Mouse (Mus musculus) heart, postnatal 0 days (tissue): ENCODE measurements around the gene Gal3st4. TPM values are rescaled to one million over a fixed set of nuclear protein-coding genes. Genes with fewer than 3 reads are reported as not detected.
A peak's percentile ranks its signal among the peaks of the same experiment; 100 is the strongest.

Experiments
- ATAC-seq: fragments of 200-750 bp; cut with Nextera tagmentation; 2 replicates; pipeline ENCODE4 v1.8.0; 2017; ENCODE audit warnings: low read depth, moderate number of reproducible peaks, moderate library complexity; ENCODE audit not compliant: insufficient read depth
- DNase-seq: peaks from one replicate; pipeline ENCODE4 v3.0.0-alpha.2; 2016; ENCODE audit warnings: low spot score
- H3K27ac ChIP-seq: fragments of 300-500 bp; sonication (generic); 2 replicates; pipeline ENCODE4 v1.5.1; 2014; ENCODE audit warnings: low read depth, mild to moderate bottlenecking
- H3K27me3 ChIP-seq: fragments of 300-500 bp; sonication (generic); 2 replicates; pipeline ENCODE4 v1.6.1; 2014; ENCODE audit warnings: low read length, mixed read lengths; ENCODE audit not compliant: control insufficient read depth, insufficient read depth
- H3K36me3 ChIP-seq: fragments of 300-500 bp; sonication (generic); replicated peaks from 2 replicates; pipeline ENCODE4 v1.6.1; 2014; ENCODE audit warnings: low read length, mixed read lengths; ENCODE audit not compliant: control insufficient read depth, insufficient read depth
- H3K4me1 ChIP-seq: fragments of 300-500 bp; sonication (generic); 2 replicates; pipeline ENCODE4 v1.6.1; 2014; ENCODE audit warnings: antibody characterized with exemption; ENCODE audit not compliant: control insufficient read depth, insufficient read depth
- H3K4me2 ChIP-seq: fragments of 300-500 bp; sonication (generic); 2 replicates; pipeline ENCODE4 v1.6.1; 2014; ENCODE audit warnings: low read depth, mild to moderate bottlenecking, low read length, moderate library complexity
- H3K4me3 ChIP-seq: fragments of 300-500 bp; sonication (generic); 2 replicates; pipeline ENCODE4 v1.5.1; 2014; ENCODE audit warnings: low read depth, low read length
- H3K9ac ChIP-seq: fragments of 300-500 bp; sonication (generic); replicated peaks from 2 replicates; pipeline ENCODE4 v1.6.1; 2014; ENCODE audit warnings: low read depth, low read length, mixed read lengths
- H3K9me3 ChIP-seq: fragments of 300-500 bp; sonication (generic); replicated peaks from 2 replicates; pipeline ENCODE4 v1.6.1; 2016; ENCODE audit warnings: low read length; ENCODE audit not compliant: control insufficient read depth
- CTCF ChIP-seq: IDR thresholded peaks from 2 replicates; pipeline ENCODE4 v1.5.1; 2016; ENCODE audit warnings: antibody characterized with exemption, control low read depth, low read depth
- EP300 ChIP-seq: IDR thresholded peaks from 2 replicates; pipeline ENCODE4 v1.6.1; 2016; ENCODE audit warnings: antibody characterized with exemption, low read depth
- WGBS: fragments of 180-500 bp; shearing (Covaris S2); extraction: QIAGEN DNeasy Blood & Tissue Kit; methylation state at CpG from one replicate; pipeline ENCODE4 v1.1.7; 2014; 5-methylcytosine and 5-hydroxymethylcytosine counted together
- polyA plus RNA-seq: library from polyadenylated mRNA; unstranded; fragments of >200 nt; fragmentation: Nextera tagmentation; extraction: Ambion mirVana; gene quantifications from 2 replicates; pipeline ENCODE4 v1.2.1, GENCODE M21; 2015
- total RNA-seq: library from RNA; depleted of rRNA; stranded (reverse); fragments of >200 nt; gene quantifications from 2 replicates; pipeline ENCODE4 v1.2.3, GENCODE M21; 2014; ENCODE audit warnings: low replicate concordance

The Gal3st4 gene
- total and polyA plus RNA-seq, 2 experiments from 2014 or later, result 0.60 TPM; not detected in 1

DNA sequence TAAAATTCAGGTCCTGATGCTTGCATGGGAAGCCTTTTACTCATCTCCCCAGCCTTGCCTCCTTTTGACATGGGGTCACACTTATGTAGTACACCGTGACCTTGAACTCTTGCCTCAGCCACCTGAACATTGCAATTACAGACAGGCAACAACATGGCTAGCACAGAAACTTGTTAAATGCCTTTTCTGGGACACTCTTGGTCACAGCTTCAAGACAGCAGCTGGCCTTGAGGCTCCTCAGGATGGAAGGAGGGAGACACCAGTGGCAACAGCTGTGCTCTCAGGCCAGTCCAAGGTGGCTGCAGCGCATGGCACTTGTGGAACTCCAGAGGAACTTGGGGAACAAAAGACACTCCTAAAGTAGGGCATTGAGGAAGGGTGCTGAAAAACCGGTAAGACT lies 5.5 kb downstream of the Gal3st4 start:
- 77% methylated on average over 3 of the region's 3 CpGs for WGBS
- ATAC-seq, result no peak
- TF ChIP-seq CTCF (no peak), EP300 (no peak)
- DNase-seq, result no peak
- no peak overlapping the region for H3K27ac ChIP-seq
- H3K27me3 ChIP-seq, result peaks cover 12% of the 10 kb centered on the region
- no peak overlapping the region for H3K9ac ChIP-seq
- H3K4me2 ChIP-seq, result no peak overlapping the region
- H3K9me3 ChIP-seq, result no peaks in the 10 kb centered on the region
- H3K4me1 ChIP-seq, result peaks cover 8% of the 10 kb centered on the region; the same call in 1 of the 2 replicates
- H3K36me3 ChIP-seq, result 0 out of 2 replicates have a peak, but pooled peaks cover 2% of the 10 kb centered on the region
- no peak overlapping the region for H3K4me3 ChIP-seq

DNA sequence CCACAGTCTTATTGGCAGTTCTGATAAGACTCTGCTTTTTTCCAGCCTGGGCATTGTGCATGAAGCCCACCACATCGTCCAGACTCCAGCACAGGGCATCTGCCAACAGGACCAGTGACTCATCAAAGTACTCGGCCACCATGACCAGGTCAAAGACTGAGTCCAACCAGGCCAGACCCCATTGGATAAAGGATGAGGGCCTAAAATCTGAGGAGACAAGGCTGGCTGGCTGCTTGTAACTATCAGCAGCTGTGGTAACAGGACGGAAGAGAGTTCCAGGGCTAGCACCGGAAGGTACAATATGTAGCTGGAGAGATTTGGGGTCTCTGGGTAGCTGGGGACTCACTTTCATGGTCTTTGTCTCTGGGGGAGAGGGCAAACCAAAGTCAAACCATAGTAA lies 6.9 kb downstream of the Gal3st4 start:
- DNase-seq (no peak), ATAC-seq (no peak)
- TF ChIP-seq EP300 (no peak), CTCF (no peak)
- WGBS, result 86% methylated on average over 4 of the region's 4 CpGs
- H3K4me2 ChIP-seq, result no peak overlapping the region
- H3K27me3 ChIP-seq, result no peaks in the 10 kb centered on the region; the same call in 1 of the 2 replicates
- no peak overlapping the region for H3K27ac ChIP-seq
- no peaks in the 10 kb centered on the region for H3K9me3 ChIP-seq
- H3K9ac ChIP-seq, result no peak overlapping the region
- peaks cover 8% of the 10 kb centered on the region; the same call in 1 of the 2 replicates for H3K4me1 ChIP-seq
- no peak overlapping the region for H3K4me3 ChIP-seq
- peaks cover 14% of the 10 kb centered on the region for H3K36me3 ChIP-seq

DNA sequence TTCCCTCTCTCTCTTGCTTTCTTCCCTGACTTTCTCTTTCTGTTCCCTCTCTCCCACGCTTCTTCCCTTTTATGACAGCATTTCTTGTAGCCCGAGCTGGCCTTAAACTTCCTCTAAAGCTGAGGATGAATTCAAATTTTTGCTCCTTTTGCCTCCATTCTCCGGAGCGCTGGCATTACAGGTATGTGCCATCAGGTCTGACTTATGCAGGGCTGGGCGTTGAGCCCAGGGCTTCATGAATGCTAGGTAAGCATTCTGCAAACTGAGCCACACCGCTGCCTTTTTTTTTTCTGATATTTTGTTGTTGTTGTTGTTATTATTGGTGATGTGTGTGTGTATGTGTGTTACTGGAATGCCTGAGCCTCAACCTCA lies 8.4 kb downstream of the Gal3st4 start:
- 0 out of 2 replicates have a peak overlapping the region, but pooled peaks have one; percentile 53 for H3K27ac ChIP-seq
- H3K4me1 ChIP-seq, result peaks cover 8% of the 10 kb centered on the region; the same call in 1 of the 2 replicates
- no peaks in the 10 kb centered on the region for H3K9me3 ChIP-seq
- TF ChIP-seq EP300, result no peak
- H3K9ac ChIP-seq, result peak overlapping the region; percentile 79
- no peak for ATAC-seq
- no peaks in the 10 kb centered on the region for H3K27me3 ChIP-seq
- WGBS, result 12% methylated on average over 6 of the region's 6 CpGs
- H3K36me3 ChIP-seq, result peaks cover 29% of the 10 kb centered on the region
- H3K4me3 ChIP-seq, result peak overlapping the region; percentile 85
- peak overlapping the region; percentile 98 for H3K4me2 ChIP-seq
- no peak for DNase-seq

DNA sequence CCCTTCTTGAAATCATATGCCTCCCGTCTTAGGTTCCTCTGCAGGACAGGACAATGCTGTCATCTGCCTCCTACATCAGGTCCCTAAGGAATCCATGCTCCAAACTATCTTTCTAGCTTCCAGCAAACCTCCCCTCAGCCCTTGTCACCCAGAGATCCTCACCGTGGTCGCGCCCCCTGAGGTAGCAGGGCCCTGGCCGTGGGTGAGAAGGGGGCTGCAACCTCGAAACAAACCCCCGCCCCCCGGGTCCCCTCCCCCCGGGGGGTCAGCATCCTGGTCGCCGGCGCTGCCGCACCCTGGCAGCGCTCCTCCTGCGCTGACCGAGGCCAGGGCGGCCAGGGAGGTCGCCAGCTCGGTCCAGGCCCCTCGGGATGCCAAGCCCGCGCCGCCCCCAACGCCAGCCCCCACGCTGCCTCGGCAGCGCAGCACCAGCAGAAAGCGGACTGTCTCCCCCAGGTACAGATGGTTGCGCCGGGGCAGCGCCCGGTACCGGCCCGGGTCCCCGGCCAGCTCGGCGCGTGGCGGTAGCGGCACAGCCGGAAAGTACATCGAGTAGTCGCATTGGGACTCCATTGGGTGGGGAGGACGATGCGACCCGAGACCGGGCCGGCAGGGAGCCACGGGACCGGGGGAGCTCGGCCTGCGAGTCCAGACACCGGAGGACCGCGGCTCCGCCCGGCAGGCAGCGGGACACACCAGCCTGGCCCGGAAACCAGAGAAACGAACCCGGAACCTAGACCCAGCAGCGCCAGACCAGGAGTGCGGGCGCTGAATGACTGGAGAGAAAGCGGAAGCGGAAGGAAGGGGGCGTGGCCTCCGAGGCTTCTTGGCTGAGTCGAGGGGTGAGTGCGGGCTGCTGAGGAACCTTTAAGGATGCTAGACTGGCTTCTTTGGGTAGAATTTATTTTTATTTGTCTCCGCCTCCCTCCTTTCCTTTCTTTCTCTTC lies 9.1 kb downstream of the Gal3st4 start, which contains the start of gene BC037034:
Gene BC037034 (minus strand): TSS at position 774 of the 947 bp plus-strand sequence.
- Histone ChIP-seq H3K4me3 (peak within 1 kb of the TSS; percentile 85), H3K27me3 (no peaks in the 10 kb centered on the region), H3K36me3 (peaks cover 31% of the 10 kb centered on the region), H3K9me3 (no peaks in the 10 kb centered on the region), H3K9ac (peak within 1 kb of the TSS; percentile 79), H3K4me1 (peaks cover 8% of the 10 kb centered on the region; the same call in 1 of the 2 replicates), H3K27ac (peak within 1 kb of the TSS; percentile 53), H3K4me2 (peak within 1 kb of the TSS; percentile 98)
- DNase-seq (peak; percentile 87), ATAC-seq (peak; percentile 89)
- TF ChIP-seq CTCF (no peak), EP300 (peak; percentile 22; the same call in 1 of the 2 replicates)
- under 1% methylated on average over 67 of the region's 71 CpGs for WGBS

DNA sequence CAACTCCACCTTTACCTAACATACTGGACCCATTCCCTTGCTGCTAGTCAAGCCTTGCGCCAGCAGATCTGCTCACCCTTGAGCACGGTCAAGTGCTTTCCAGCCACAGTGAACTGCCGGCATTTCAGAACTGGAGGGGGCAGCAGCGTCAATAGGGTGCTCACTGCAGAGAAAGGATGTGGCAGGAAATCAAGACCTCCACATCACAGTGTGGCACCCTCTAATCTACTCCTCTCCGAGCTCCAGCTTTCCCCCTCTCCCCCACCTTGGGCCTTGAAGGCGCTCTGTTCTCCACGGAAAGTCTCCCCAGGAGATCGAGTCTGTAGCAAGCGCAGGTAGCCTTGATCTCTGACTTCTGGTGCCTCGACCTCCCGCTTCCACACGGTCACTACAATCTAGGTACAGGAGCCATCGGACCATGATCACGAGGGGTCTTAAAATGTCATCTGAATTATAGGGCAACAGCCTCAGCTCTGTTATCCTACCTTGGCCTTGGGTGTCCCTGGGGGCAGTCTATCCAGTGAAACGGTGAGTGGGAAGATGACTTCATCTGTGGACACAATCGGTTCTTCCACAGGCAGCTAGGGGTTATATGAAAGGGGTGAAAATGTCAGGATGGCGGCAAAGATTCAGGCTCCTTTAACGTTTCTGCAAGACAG lies 9.9 kb downstream of the Gal3st4 start:
- no peaks in the 10 kb centered on the region for H3K27me3 ChIP-seq
- H3K9me3 ChIP-seq, result no peaks in the 10 kb centered on the region
- H3K4me3 ChIP-seq, result peak overlapping the region; percentile 85
- H3K4me2 ChIP-seq, result peak overlapping the region; percentile 98
- peaks cover 31% of the 10 kb centered on the region for H3K36me3 ChIP-seq
- DNase-seq, result no peak
- WGBS, result 53% methylated on average over 18 of the region's 18 CpGs
- peaks cover 8% of the 10 kb centered on the region; the same call in 1 of the 2 replicates for H3K4me1 ChIP-seq
- H3K9ac ChIP-seq, result peak overlapping the region; percentile 79
- ATAC-seq, result no peak
- no peak overlapping the region for H3K27ac ChIP-seq
- TF ChIP-seq EP300 (no peak), CTCF (no peak)
